Mouse (Mus musculus): ENCODE measurements around the gene Fbxw5. TPM values are rescaled to one million over a fixed set of nuclear protein-coding genes. Genes with fewer than 3 reads are reported as not detected.
"Not testable (repeated sequence)": the region's sequence is repeated elsewhere in the genome, so short reads cannot be mapped to it uniquely, and the experiment has no call there.

Fbxw5 gene
- polyA plus RNA-seq, 1 experiment from 2014 or later: 81.1 TPM

DNA sequence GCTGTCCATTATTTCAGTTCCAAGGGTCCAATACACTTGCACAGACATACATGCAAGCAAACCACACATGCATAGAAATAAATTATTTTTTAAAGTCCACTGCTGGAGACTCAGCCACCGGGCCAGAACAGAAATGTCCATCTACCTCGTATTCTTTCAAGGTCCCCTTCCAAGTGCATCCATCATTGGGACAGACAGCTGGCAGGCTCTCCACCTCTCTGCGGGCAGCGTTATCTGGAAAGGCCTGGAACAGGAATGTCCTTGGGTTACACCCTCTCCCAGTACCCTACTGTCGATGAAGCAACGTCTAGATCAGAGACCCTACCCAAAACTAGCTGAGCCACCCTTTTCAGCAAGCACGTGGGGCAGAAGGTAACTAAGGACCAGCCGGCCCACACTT lies 36.0 kb downstream of the Fbxw5 start:
- H3K9ac ChIP-seq (ENCODE audit: low read length): no peak overlapping the region
- no peaks in the 10 kb centered on the region for H3K9me3 ChIP-seq (ENCODE audit: control insufficient read depth, low read length)
- ATAC-seq (ENCODE audit: low read depth): no peak
- H3K4me3 ChIP-seq (ENCODE audit: low read length): no peak overlapping the region
- WGBS: 70% methylated on average over 8 of the region's 8 CpGs
- H3K4me1 ChIP-seq (replicated peaks; ENCODE audit: control insufficient read depth, insufficient read depth, low read length): no peaks in the 10 kb centered on the region
- H3K27me3 ChIP-seq (ENCODE audit: control insufficient read depth, insufficient read depth, low read depth, low read length): no peaks in the 10 kb centered on the region
- no peak overlapping the region for H3K27ac ChIP-seq (ENCODE audit: low read length)
- H3K36me3 ChIP-seq (ENCODE audit: control insufficient read depth, insufficient read depth, low read length): peaks cover 18% of the 10 kb centered on the region
- no peak overlapping the region for H3K4me2 ChIP-seq (ENCODE audit: low read depth, low read length)

GRCm38 (mm10) chr2:25540541-25540948 lies 40.0 kb downstream of the Fbxw5 start:
- Histone ChIP-seq H3K27ac (ENCODE audit: low read length) (no peak overlapping the region), H3K4me3 (ENCODE audit: low read length) (no peak overlapping the region), H3K9ac (ENCODE audit: low read length) (no peak overlapping the region), H3K4me2 (ENCODE audit: low read depth, low read length) (no peak overlapping the region), H3K9me3 (ENCODE audit: control insufficient read depth, low read length) (no peaks in the 10 kb centered on the region), H3K36me3 (ENCODE audit: control insufficient read depth, insufficient read depth, low read length) (peaks cover 9% of the 10 kb centered on the region), H3K4me1 (replicated peaks; ENCODE audit: control insufficient read depth, insufficient read depth, low read length) (peaks cover 2% of the 10 kb centered on the region; the same call in 1 of the 2 replicates), H3K27me3 (ENCODE audit: control insufficient read depth, insufficient read depth, low read depth, low read length) (no peaks in the 10 kb centered on the region)
- 92% methylated on average over 4 of the region's 4 CpGs for WGBS
- no peak for ATAC-seq (ENCODE audit: low read depth)

- H3K9ac ChIP-seq (ENCODE audit: low read length): no peak overlapping the region
- no peak overlapping the region for H3K27ac ChIP-seq (ENCODE audit: low read length)
- WGBS: 58% methylated on average over 10 of the region's 10 CpGs
Observed at GRCm38 (mm10) chr2:25541644-25542367, 41.3 kb downstream of the Fbxw5 start.

GRCm38 (mm10) chr2:25545996-25546810 lies 45.7 kb downstream of the Fbxw5 start:
- Histone ChIP-seq H3K27ac (ENCODE audit: low read length) (peak overlapping the region; percentile 69), H3K4me3 (ENCODE audit: low read length) (peak overlapping the region; percentile 76), H3K27me3 (ENCODE audit: control insufficient read depth, insufficient read depth, low read depth, low read length) (no peaks in the 10 kb centered on the region), H3K4me2 (ENCODE audit: low read depth, low read length) (peak overlapping the region; percentile 85), H3K36me3 (ENCODE audit: control insufficient read depth, insufficient read depth, low read length) (no peaks in the 10 kb centered on the region), H3K9me3 (ENCODE audit: control insufficient read depth, low read length) (no peaks in the 10 kb centered on the region), H3K4me1 (replicated peaks; ENCODE audit: control insufficient read depth, insufficient read depth, low read length) (peaks cover 11% of the 10 kb centered on the region), H3K9ac (ENCODE audit: low read length) (peak overlapping the region; percentile 86)
- 5% methylated on average over 38 of the region's 43 CpGs for WGBS
- peak; percentile 79 for ATAC-seq (ENCODE audit: low read depth)

More at GRCm38 (mm10) chr2:25541644-25542367, 41.3 kb downstream of the Fbxw5 start:
- H3K27me3 ChIP-seq (ENCODE audit: control insufficient read depth, insufficient read depth, low read depth, low read length): no peaks in the 10 kb centered on the region
- no peak overlapping the region for H3K4me3 ChIP-seq (ENCODE audit: low read length)
- no peaks in the 10 kb centered on the region for H3K9me3 ChIP-seq (ENCODE audit: control insufficient read depth, low read length)
- peaks cover 8% of the 10 kb centered on the region; the same call in 1 of the 2 replicates for H3K4me1 ChIP-seq (replicated peaks; ENCODE audit: control insufficient read depth, insufficient read depth, low read length)
- ATAC-seq (ENCODE audit: low read depth): no peak
- no peak overlapping the region for H3K4me2 ChIP-seq (ENCODE audit: low read depth, low read length)
- no peaks in the 10 kb centered on the region; the same call in 1 of the 2 replicates for H3K36me3 ChIP-seq (ENCODE audit: control insufficient read depth, insufficient read depth, low read length)

- H3K4me1 ChIP-seq (replicated peaks; ENCODE audit: control insufficient read depth, insufficient read depth, low read length): peaks cover 11% of the 10 kb centered on the region
- ATAC-seq (ENCODE audit: low read depth): peak; percentile 100
- WGBS: 3% methylated on average over 44 of the region's 48 CpGs
Observed at GRCm38 (mm10) chr2:25546811-25547491, 46.4 kb downstream of the Fbxw5 start, which contains the start of gene Traf2. TSS of gene Traf2 (minus strand) at chr2:25546940.

DNA sequence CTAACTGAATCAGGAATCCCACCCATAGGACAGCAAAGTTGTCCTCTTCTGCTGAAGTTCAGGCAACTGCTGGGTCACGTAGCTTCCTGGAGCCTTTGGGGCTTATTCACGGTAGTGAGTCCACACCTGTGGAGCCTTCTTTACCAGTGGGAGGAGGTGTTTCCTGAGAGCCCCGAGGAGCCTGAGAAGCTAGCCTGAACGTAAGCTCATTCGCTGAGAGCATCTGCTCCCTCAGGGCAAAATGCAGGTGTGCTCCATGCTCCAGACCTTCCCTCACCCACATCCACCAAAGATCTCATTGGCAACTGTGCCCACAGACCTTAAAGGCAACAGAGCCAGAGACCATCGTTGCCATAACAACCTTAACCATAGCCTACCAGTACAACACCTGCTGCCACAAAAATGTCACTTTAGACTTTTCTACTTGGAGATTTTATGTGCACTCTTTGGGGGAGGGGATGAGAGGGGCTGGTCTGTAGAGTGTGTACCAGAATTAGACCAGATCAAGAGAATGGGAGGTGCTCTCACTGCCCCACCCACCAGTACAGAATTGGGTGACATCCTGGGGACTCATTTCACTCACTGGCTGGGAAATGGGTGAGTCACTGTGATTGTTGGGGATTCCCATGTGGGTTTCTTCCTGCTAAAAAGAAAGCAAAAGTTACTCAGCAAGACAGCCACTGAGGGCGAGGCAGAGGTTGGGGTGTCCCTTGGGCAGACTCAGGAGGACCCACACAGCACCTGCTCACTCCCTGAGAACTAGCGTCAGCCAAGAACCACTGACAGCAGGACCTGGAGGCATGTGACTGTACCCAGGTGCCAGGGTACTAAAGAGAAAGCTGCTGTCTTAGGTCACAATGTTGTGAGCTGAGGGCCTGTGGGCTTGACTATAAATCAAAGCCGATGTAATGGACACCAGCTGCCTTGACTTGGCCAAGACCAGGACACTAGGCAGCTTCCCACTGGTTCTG lies 48.8 kb downstream of the Fbxw5 start:
- H3K4me2 ChIP-seq (ENCODE audit: low read depth, low read length): no peak overlapping the region
- no peak for ATAC-seq (ENCODE audit: low read depth)
- H3K9ac ChIP-seq (ENCODE audit: low read length): no peak overlapping the region

More at GRCm38 (mm10) chr2:25546811-25547491, 46.4 kb downstream of the Fbxw5 start, which contains the start of gene Traf2:
- Histone ChIP-seq H3K4me3 (ENCODE audit: low read length) (peak within 1 kb of the TSS; percentile 76), H3K9ac (ENCODE audit: low read length) (peak within 1 kb of the TSS; percentile 86), H3K27ac (ENCODE audit: low read length) (peak within 1 kb of the TSS; percentile 69), H3K4me2 (ENCODE audit: low read depth, low read length) (peak within 1 kb of the TSS; percentile 85), H3K36me3 (ENCODE audit: control insufficient read depth, insufficient read depth, low read length) (no peaks in the 10 kb centered on the region), H3K27me3 (ENCODE audit: control insufficient read depth, insufficient read depth, low read depth, low read length) (no peaks in the 10 kb centered on the region), H3K9me3 (ENCODE audit: control insufficient read depth, low read length) (no peaks in the 10 kb centered on the region)

DNA sequence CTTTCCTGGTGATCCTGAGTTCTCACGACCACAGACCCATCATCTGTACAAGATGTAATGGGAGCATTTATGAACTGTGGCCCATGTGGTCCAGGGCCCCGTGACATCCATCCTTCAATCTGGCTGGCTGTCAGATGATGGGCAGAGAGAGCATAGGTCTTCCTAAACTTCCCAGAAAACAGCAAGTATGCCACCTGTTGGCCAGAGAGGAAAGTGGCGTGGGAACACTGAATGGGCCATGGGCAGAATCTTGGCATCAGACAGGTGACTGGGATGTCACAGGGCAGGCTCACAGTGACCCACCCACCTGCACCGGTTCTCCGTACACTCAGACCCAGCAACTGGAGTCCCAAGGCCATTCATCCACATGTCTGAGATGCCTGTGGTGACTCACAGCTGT lies 50.6 kb downstream of the Fbxw5 start:
- H3K9me3 ChIP-seq (ENCODE audit: control insufficient read depth, low read length): no peaks in the 10 kb centered on the region
- peaks cover 4% of the 10 kb centered on the region for H3K4me1 ChIP-seq (replicated peaks; ENCODE audit: control insufficient read depth, insufficient read depth, low read length)
- no peak for ATAC-seq (ENCODE audit: low read depth)
- H3K4me2 ChIP-seq (ENCODE audit: low read depth, low read length): no peak overlapping the region
- WGBS: 18% methylated on average over 5 of the region's 5 CpGs
- no peaks in the 10 kb centered on the region for H3K27me3 ChIP-seq (ENCODE audit: control insufficient read depth, insufficient read depth, low read depth, low read length)
- no peak overlapping the region for H3K27ac ChIP-seq (ENCODE audit: low read length)
- no peak overlapping the region for H3K4me3 ChIP-seq (ENCODE audit: low read length)
- no peaks in the 10 kb centered on the region for H3K36me3 ChIP-seq (ENCODE audit: control insufficient read depth, insufficient read depth, low read length)
- H3K9ac ChIP-seq (ENCODE audit: low read length): no peak overlapping the region

More for the DNA sequence above, 48.8 kb downstream of the Fbxw5 start:
- Histone ChIP-seq H3K27me3 (ENCODE audit: control insufficient read depth, insufficient read depth, low read depth, low read length) (no peaks in the 10 kb centered on the region), H3K9me3 (ENCODE audit: control insufficient read depth, low read length) (no peaks in the 10 kb centered on the region), H3K4me3 (ENCODE audit: low read length) (no peak overlapping the region), H3K36me3 (ENCODE audit: control insufficient read depth, insufficient read depth, low read length) (no peaks in the 10 kb centered on the region), H3K4me1 (replicated peaks; ENCODE audit: control insufficient read depth, insufficient read depth, low read length) (peaks cover 11% of the 10 kb centered on the region), H3K27ac (ENCODE audit: low read length) (no peak overlapping the region)
- WGBS: 61% methylated on average over 9 of the region's 9 CpGs

- not testable (repeated sequence) for H3K4me2 ChIP-seq (ENCODE audit: low read depth, low read length); H3K27me3 ChIP-seq (ENCODE audit: control insufficient read depth, insufficient read depth, low read depth, low read length); H3K4me1 ChIP-seq (replicated peaks; ENCODE audit: control insufficient read depth, insufficient read depth, low read length); H3K4me3 ChIP-seq (ENCODE audit: low read length); H3K27ac ChIP-seq (ENCODE audit: low read length); H3K36me3 ChIP-seq (ENCODE audit: control insufficient read depth, insufficient read depth, low read length); H3K9ac ChIP-seq (ENCODE audit: low read length); ATAC-seq (ENCODE audit: low read depth); H3K9me3 ChIP-seq (ENCODE audit: control insufficient read depth, low read length)
- WGBS: 82% methylated on average over 4 of the region's 4 CpGs
Observed at GRCm38 (mm10) chr2:25553171-25553786, 52.7 kb downstream of the Fbxw5 start.

Data from lung, embryonic 16.5 days (tissue).